Mouse (Mus musculus) adipocyte (in vitro differentiated cells): ENCODE measurements around the gene Abce1.

Experiments
- DNase-seq: peaks from one replicate; pipeline ENCODE4 v3.0.0-alpha.2; 2016; ENCODE audit warnings: low spot score

Gene Abce1

GRCm38 (mm10) chr8:79639586-79640451 lies 71.7 kb downstream of the Abce1 start, which contains the start of gene Otud4:
Gene Otud4, plus strand, starts transcription at chr8:79639618.
- DNase-seq, result peak; percentile 47

- DNase-seq, result peak; percentile 96
These were observed 72.6 kb downstream of the Abce1 start for GRCm38 (mm10) chr8:79638707-79639549.

- DNase-seq, result no peak
These were observed 73.4 kb downstream of the Abce1 start for GRCm38 (mm10) chr8:79638001-79638706.

- DNase-seq, result no peak
These were observed 74.3 kb downstream of the Abce1 start for GRCm38 (mm10) chr8:79637237-79637636.

GRCm38 (mm10) chr8:79636151-79636550 lies 75.4 kb downstream of the Abce1 start:
- DNase-seq, result no peak

- no peak for DNase-seq
These were observed 76.0 kb downstream of the Abce1 start for GRCm38 (mm10) chr8:79635491-79635890.
